Mouse (Mus musculus) liver, embryonic 14.5 days (tissue): ENCODE measurements at regions not wholly inside any gene's neighbourhood (a gene's known extent, or its start where the extent isn't known, plus 50 kb on each side); places are given as distances from the start of the nearest gene placed in this dataset.
"Not testable (repeated sequence)": the region's sequence is repeated elsewhere in the genome, so short reads cannot be mapped to it uniquely, and the experiment has no call there.

Source experiments
- CTCF ChIP-seq: IDR thresholded peaks from 2 replicates; pipeline ENCODE4 v1.5.1; 2016; ENCODE audit warnings: antibody characterized with exemption, low read depth, control low read depth
- EP300 ChIP-seq: IDR thresholded peaks from 2 replicates; pipeline ENCODE4 v1.6.1; 2016; ENCODE audit warnings: antibody characterized with exemption, low read depth

GRCm38 (mm10) chr6:60646983-60647617 is 182.6 kb downstream of the Snca start:
- not testable (repeated sequence) for TF ChIP-seq CTCF, EP300
